Mouse (Mus musculus) spleen, adult 2 months (tissue): ENCODE data around the gene F8. TPM values are rescaled to one million over a fixed set of nuclear protein-coding genes. Genes with fewer than 3 reads are reported as not detected.

Source experiments
- DNase-seq, 2 experiments: peaks; one replicate each; pipeline versions ENCODE4 v3.0.0 to v3.0.0-alpha.2; 2012 to 2021; ENCODE audit warnings: low spot score in 2 of 2, low read depth in 1 of 2
- H3K27ac ChIP-seq: fragments of 200-500 bp; 2 replicates; pipeline ENCODE4 v1.5.1; 2012; ENCODE audit warnings: low read length, inconsistent platforms; ENCODE audit not compliant: insufficient read depth
- H3K27me3 ChIP-seq: fragments of 200-500 bp; 2 replicates; pipeline ENCODE4 v1.6.1; 2012; ENCODE audit warnings: mild to moderate bottlenecking, moderate library complexity, low read length, inconsistent platforms; ENCODE audit not compliant: control insufficient read depth, insufficient read depth
- H3K36me3 ChIP-seq: fragments of 200-500 bp; 2 replicates; pipeline ENCODE4 v1.6.1; 2012; ENCODE audit warnings: mild to moderate bottlenecking, low read length, inconsistent platforms; ENCODE audit not compliant: control insufficient read depth, insufficient read depth
- H3K4me1 ChIP-seq: fragments of 200-500 bp; 2 replicates; pipeline ENCODE4 v1.6.1; 2011; ENCODE audit warnings: inconsistent platforms; ENCODE audit not compliant: control insufficient read depth, insufficient read depth, insufficient read length
- H3K4me3 ChIP-seq: fragments of 200-500 bp; 2 replicates; pipeline ENCODE4 v1.5.1; 2011; ENCODE audit warnings: mild to moderate bottlenecking, inconsistent platforms; ENCODE audit not compliant: insufficient read depth, insufficient read length; ENCODE audit errors: extremely low read depth
- CTCF ChIP-seq: fragments of 200-500 bp; IDR thresholded peaks from 2 replicates; pipeline ENCODE4 v1.5.1; 2011; ENCODE audit warnings: mild to moderate bottlenecking, inconsistent platforms; ENCODE audit not compliant: insufficient read depth, insufficient read length, insufficient replicate concordance; ENCODE audit errors: extremely low read depth
- POLR2A ChIP-seq: fragments of 200-500 bp; IDR thresholded peaks from 2 replicates; pipeline ENCODE4 v1.6.1; 2011; ENCODE audit warnings: low read depth, low read length, inconsistent platforms
- WGBS: fragments of 180-500 bp; shearing (Covaris S2); methylation state at CpG from one replicate; pipeline ENCODE4 v1.1.7; 2018; 5-methylcytosine and 5-hydroxymethylcytosine counted together
- polyA plus RNA-seq: library from polyadenylated mRNA; depleted of rRNA; stranded (reverse); fragments of >200 nt; gene quantifications from 2 replicates; pipeline ENCODE4 v1.2.3, GENCODE M21; 2012

Gene F8
- polyA plus RNA-seq, 1 experiment = 0.21 TPM

GRCm38 (mm10) chrX:75138182-75138581, 244.2 kb downstream of the F8 start:
- Histone ChIP-seq H3K4me1 (no peaks in the 10 kb centered on the region), H3K4me3 (no peak overlapping the region), H3K27ac (no peak overlapping the region), H3K36me3 (no peaks in the 10 kb centered on the region), H3K27me3 (no peaks in the 10 kb centered on the region)
- DNase-seq = no peak
- TF ChIP-seq POLR2A (no peak), CTCF (no peak)
- 87% methylated on average over 2 of the region's 2 CpGs for WGBS

- H3K27ac ChIP-seq = no peak overlapping the region
- no peak overlapping the region for H3K4me3 ChIP-seq
- no peak for DNase-seq
- H3K4me1 ChIP-seq = no peaks in the 10 kb centered on the region
- H3K27me3 ChIP-seq = no peaks in the 10 kb centered on the region
- TF ChIP-seq CTCF (no peak), POLR2A (no peak)
- no peaks in the 10 kb centered on the region for H3K36me3 ChIP-seq
- WGBS = 75% methylated on average over 2 of the region's 2 CpGs
Measured at GRCm38 (mm10) chrX:75137729-75138128, 244.7 kb downstream of the F8 start.

GRCm38 (mm10) chrX:75136938-75137337, 245.5 kb downstream of the F8 start:
- TF ChIP-seq CTCF = no peak
- TF ChIP-seq POLR2A = no peak
- H3K36me3 ChIP-seq = no peaks in the 10 kb centered on the region
- no peak overlapping the region for H3K27ac ChIP-seq
- H3K27me3 ChIP-seq = no peaks in the 10 kb centered on the region
- no peak for DNase-seq
- H3K4me1 ChIP-seq = no peaks in the 10 kb centered on the region
- H3K4me3 ChIP-seq = no peak overlapping the region

GRCm38 (mm10) chrX:75130467-75131160, 251.8 kb downstream of the F8 start, which contains the start of gene Mpp1:
Mpp1 (minus strand) TSS chrX:75131016.
- no peak for TF ChIP-seq CTCF
- TF ChIP-seq POLR2A = no peak
- WGBS = 24% methylated on average over 36 of the region's 36 CpGs
- Histone ChIP-seq H3K27ac (peak within 1 kb of the TSS; percentile 40; the same call in 1 of the 2 replicates), H3K36me3 (no peaks in the 10 kb centered on the region), H3K27me3 (no peaks in the 10 kb centered on the region), H3K4me3 (peak within 1 kb of the TSS; percentile 69), H3K4me1 (0 out of 2 replicates have a peak, but pooled peaks cover 2% of the 10 kb centered on the region)
- peak; percentile 55 to 68 for DNase-seq

GRCm38 (mm10) chrX:75129474-75129873, 252.9 kb downstream of the F8 start:
- no peak for TF ChIP-seq POLR2A
- no peak for TF ChIP-seq CTCF
- 32% methylated on average over 2 of the region's 2 CpGs for WGBS

GRCm38 (mm10) chrX:75128333-75128980, 254.0 kb downstream of the F8 start:
- no peak for TF ChIP-seq POLR2A
- TF ChIP-seq CTCF = no peak
- H3K27ac ChIP-seq = peak overlapping the region; percentile 23; the same call in 1 of the 2 replicates
- 0 out of 2 replicates have a peak, but pooled peaks cover 2% of the 10 kb centered on the region for H3K4me1 ChIP-seq
- peak in 1 of 2 experiments; percentile 3 for DNase-seq
- no peaks in the 10 kb centered on the region for H3K36me3 ChIP-seq
- no peaks in the 10 kb centered on the region for H3K27me3 ChIP-seq
- no peak overlapping the region for H3K4me3 ChIP-seq

More at GRCm38 (mm10) chrX:75129474-75129873, 252.9 kb downstream of the F8 start:
- H3K4me1 ChIP-seq = 0 out of 2 replicates have a peak, but pooled peaks cover 2% of the 10 kb centered on the region
- H3K27ac ChIP-seq = no peak overlapping the region; the same call in 1 of the 2 replicates
- no peak for DNase-seq
- H3K36me3 ChIP-seq = no peaks in the 10 kb centered on the region
- H3K4me3 ChIP-seq = no peak overlapping the region
- H3K27me3 ChIP-seq = no peaks in the 10 kb centered on the region
